Mouse (Mus musculus): ENCODE results near the gene Opcml.

DNA sequence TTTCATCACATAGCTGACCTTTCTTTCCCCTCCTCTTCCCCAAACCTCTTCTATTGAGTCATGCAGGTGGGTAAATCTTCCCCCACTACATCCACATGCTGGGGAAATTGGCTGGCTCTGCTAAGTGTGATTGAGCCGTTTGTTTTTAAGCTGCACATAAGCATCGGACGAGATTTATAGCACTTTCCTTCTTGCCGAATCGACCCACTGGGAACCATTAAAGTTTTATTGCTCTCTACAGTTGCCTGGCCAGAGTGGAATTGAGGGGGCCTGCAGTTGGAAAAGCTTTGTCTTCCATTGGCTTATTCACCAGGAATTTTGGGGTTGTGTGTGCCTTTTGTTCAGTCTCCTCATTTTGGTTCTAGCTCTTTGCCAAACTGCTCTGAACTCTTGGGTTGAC, 147.1 kb downstream of the Opcml start:
- TF ChIP-seq CTCF (conservative IDR thresholded peaks at IDR 0.05; ENCODE audit: insufficient read depth, insufficient read length, low read depth, low read length) (no peak), POLR2A (IDR thresholded peaks at IDR 0.05; ENCODE audit: low read depth, low read length) (no peak)
